Mouse (Mus musculus) yolk sac, embryonic 10.5 days (tissue): ENCODE measurements around the gene Mms22l.
"Not testable (repeated sequence)": the region's sequence is repeated elsewhere in the genome, so short reads cannot be mapped to it uniquely, and the experiment has no call there.

Experiments
- DNase-seq: peaks from one replicate; pipeline ENCODE4 v3.0.0-alpha.2; 2017; ENCODE audit warnings: low spot score

Mms22l gene

GRCm38 (mm10) chr4:24496116-24496952, at the start of gene Mms22l:
TSS of gene Mms22l (plus strand) at chr4:24496451.
- DNase-seq, result peak; percentile 92

GRCm38 (mm10) chr4:24484046-24484445, 12.2 kb upstream of the Mms22l start:
- DNase-seq, result not testable (repeated sequence)

- no peak for DNase-seq
These were observed 685 bp downstream of the Mms22l start for GRCm38 (mm10) chr4:24496953-24497319.

- DNase-seq, result no peak
These were observed 12.9 kb downstream of the Mms22l start for GRCm38 (mm10) chr4:24509195-24509594.

GRCm38 (mm10) chr4:24536989-24537388, 40.7 kb downstream of the Mms22l start:
- DNase-seq, result no peak

- peak; percentile 28 for DNase-seq
These were observed 47.2 kb downstream of the Mms22l start for GRCm38 (mm10) chr4:24543421-24543820.

GRCm38 (mm10) chr4:24544677-24545151, 48.5 kb downstream of the Mms22l start:
- DNase-seq, result no peak

- DNase-seq, result no peak
These were observed 60.0 kb downstream of the Mms22l start for GRCm38 (mm10) chr4:24556116-24556820.

- DNase-seq, result no peak
These were observed 60.9 kb downstream of the Mms22l start for GRCm38 (mm10) chr4:24557149-24557548.

- DNase-seq, result no peak
These were observed 71.8 kb downstream of the Mms22l start for GRCm38 (mm10) chr4:24568026-24568425.

- DNase-seq, result no peak
These were observed 72.8 kb downstream of the Mms22l start for GRCm38 (mm10) chr4:24568989-24569556.

- DNase-seq, result peak; percentile 23
These were observed 78.0 kb downstream of the Mms22l start for GRCm38 (mm10) chr4:24574276-24574675.

- no peak for DNase-seq
These were observed 81.3 kb downstream of the Mms22l start for GRCm38 (mm10) chr4:24577594-24577993.

- no peak for DNase-seq
These were observed 86.0 kb downstream of the Mms22l start for GRCm38 (mm10) chr4:24582295-24582694.

- DNase-seq, result no peak
These were observed 87.7 kb downstream of the Mms22l start for GRCm38 (mm10) chr4:24583997-24584396.

GRCm38 (mm10) chr4:24594824-24595223, 98.6 kb downstream of the Mms22l start:
- DNase-seq, result no peak

GRCm38 (mm10) chr4:24596942-24597611, 100.8 kb downstream of the Mms22l start:
- DNase-seq, result no peak

- no peak for DNase-seq
These were observed 102.4 kb downstream of the Mms22l start for GRCm38 (mm10) chr4:24598637-24599036.

- no peak for DNase-seq
These were observed 105.5 kb downstream of the Mms22l start for GRCm38 (mm10) chr4:24601711-24602110.

- DNase-seq, result no peak
These were observed 112.8 kb downstream of the Mms22l start for GRCm38 (mm10) chr4:24609085-24609484.

GRCm38 (mm10) chr4:24609564-24609963, 113.3 kb downstream of the Mms22l start:
- no peak for DNase-seq

GRCm38 (mm10) chr4:24620005-24620404, 123.8 kb downstream of the Mms22l start:
- no peak for DNase-seq
